Mouse (Mus musculus): ENCODE data around the gene Rab11fip3.

Gene Rab11fip3

DNA sequence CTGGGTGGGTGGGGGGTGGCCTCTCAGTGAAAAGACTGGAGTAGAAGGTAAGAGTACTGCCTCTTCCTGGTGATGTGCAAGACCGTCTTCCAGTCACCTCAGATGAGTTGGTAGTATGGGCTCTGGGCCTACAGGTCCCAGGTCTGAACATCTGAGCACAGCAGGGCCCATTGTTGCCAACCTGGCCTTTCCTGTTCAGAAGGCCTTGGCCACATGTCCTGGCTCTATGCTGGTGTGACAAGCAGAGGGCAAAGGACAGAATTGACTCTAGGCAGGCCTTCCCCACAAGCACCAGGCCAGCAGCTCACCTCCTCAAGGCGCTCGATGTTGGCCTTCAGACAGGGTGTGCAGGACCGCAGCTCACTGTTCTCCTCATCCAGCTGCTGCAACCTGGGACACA, 77.1 kb downstream of the Rab11fip3 start:
- DNase-seq (ENCODE audit: low spot score): no peak

DNA sequence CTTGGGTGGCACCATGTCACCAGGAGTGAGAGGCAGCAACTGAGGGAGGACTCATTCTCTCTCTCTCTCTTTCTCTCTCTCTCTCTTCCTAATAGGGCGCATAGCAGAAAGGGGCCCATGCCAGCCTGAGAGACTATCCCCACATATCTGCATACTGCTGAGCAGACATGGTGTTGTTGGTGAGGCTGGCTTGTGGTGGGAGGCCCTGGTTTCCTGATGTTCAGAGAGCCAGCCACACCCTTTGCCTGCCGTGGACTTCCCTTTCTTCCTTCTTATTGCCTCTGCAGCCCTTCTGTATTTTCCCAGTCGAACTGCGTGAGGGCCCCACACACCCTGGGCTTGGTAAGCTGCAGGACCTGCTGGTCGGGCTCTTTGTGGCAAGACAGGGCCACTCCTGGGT, 79.0 kb downstream of the Rab11fip3 start:
- no peak for DNase-seq (ENCODE audit: low spot score)

DNA sequence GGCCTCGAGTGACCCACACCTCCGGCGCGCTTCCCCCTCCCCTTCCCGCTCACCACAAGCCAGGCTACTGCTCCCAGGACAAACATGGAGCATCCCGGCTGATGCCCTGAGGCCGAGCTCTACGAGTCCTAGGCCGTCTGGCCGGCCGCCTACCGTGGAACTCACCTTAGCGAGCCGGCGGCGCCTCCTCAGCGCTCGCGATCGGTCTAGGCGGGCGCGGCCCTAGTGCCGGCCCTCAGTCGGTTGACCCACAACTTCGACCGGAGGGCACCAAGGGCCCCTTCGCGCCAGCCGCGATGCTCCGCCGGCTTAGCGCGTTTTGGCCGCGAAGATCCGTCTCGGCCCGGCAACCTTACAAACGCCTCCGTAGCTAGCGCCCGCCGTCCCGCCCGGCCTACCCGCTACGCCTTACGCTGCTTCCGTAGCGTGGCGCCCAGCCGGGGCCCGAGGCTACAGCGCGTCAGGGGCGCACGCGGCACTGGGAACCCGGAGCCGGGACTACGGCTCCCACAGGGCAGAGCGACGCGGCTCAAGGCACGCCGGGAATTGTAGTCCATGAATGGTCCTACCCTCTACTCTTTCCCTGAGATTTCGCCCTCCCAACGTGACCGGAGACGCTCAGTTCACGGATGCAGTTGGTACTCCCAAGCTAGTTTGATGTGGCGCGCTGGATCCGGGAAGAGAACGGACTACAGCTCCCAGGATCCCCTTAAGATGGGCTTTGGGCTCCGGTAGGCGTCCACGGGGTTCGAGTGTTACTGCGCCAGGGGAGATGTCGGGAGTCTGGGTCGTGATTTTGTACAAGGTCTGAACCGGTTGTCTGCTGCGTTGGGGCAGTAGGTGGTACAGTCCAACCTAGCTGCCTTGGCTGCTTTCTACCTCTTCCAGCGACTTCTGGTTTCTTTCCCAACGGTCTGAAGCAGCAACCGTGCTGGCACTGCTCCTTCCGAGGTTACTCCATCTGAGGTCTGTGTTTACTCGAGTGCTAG, 83.8 kb downstream of the Rab11fip3 start, which contains the start of gene Capn15:
TSS of gene Capn15 (minus strand) at position 491 of the 989 bp plus-strand sequence.
- DNase-seq (ENCODE audit: low spot score): peak; percentile 95

DNA sequence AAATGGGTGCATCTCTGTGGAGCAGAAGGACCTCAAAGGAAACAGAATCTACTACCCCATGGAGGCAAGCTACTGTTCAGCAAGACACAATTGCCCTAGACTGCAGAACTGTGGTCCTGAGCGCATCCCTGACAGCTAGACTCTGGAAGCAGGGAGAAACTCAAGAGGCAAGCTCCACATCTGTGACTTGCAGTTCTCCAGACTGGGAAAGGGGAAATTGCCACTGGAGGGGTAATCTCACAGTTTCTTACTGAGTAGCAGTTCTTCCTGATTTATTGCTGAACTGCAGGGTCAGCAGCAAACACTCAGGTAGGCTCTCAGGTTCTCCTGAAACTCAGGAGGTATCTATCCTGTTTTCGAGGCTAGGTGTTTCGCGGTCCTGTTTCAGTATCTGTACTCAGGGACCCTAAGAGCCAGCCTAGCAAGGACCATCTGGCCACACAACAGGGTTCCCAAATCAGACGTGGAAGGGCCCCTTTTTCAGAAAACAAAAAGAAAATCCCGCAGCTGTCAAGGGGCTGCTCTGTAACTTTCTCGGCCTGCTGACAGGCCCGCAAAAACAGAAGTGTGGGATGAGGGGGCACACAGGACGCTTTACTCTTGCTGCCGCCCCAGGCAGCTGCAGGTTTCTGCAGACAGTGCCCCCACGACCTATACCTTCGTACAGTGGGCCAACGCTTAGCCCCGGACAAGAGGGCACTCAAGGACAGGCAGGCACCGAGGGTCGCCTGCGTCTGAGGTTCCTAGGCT, 84.6 kb downstream of the Rab11fip3 start:
- DNase-seq (ENCODE audit: low spot score): no peak

DNA sequence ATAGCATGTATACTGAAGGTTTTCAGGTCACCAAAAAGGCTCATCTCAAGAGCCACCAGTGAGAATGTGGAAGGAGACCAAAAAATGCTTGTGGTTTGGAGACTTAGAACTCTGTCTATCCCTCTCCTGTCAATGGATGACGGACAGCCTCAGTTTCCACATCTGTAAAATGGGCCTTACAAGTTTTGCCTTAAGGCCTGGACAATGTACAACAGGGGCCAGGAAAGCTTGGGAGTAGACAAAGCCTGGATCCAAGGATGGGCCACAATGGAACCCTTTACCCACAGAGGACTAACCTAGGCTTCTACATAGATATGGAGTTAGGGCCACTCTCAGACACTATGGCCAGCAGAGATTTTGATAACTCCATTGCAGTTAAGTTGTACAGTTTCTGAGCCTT, 85.3 kb downstream of the Rab11fip3 start:
- no peak for DNase-seq (ENCODE audit: low spot score)

DNA sequence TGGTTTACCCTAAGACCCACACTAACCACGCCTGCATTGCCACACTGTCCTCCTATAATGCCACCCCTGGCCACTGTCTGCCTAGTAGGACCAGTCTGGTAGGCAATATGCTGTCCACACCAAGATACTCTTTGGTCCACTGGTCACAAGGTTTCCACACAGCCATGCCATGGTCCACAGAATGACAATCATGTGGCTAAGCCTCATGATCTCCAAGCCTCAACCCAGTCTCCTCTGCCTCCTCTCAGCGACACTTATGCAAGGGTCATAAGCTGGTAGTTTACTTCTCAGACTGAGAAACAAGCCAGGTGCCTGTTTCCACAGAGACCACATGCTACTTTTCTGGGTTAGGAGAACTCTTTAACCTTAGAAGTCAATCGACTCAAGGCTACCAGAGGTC, 86.4 kb downstream of the Rab11fip3 start:
- no peak for DNase-seq (ENCODE audit: low spot score)

DNA sequence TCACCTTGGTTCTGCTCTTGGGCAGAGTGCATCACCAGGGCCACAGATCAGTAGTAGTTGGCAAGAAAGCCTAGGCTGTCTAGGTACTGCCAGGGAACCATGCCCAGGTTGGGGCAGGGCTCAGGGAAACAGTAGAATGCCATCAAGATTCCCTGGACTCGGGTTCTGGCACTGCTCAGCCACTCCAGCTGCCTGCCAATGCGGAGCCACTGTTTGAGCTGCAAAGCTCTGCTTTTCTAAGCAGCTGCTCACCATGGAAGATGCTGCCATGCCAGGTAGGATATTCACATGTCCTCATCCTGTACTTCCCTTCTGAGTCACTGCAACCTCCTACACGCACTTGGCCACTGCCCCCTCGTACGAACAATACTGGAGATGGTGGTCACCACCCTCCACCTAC, 88.5 kb downstream of the Rab11fip3 start:
- DNase-seq (ENCODE audit: low spot score): no peak

DNA sequence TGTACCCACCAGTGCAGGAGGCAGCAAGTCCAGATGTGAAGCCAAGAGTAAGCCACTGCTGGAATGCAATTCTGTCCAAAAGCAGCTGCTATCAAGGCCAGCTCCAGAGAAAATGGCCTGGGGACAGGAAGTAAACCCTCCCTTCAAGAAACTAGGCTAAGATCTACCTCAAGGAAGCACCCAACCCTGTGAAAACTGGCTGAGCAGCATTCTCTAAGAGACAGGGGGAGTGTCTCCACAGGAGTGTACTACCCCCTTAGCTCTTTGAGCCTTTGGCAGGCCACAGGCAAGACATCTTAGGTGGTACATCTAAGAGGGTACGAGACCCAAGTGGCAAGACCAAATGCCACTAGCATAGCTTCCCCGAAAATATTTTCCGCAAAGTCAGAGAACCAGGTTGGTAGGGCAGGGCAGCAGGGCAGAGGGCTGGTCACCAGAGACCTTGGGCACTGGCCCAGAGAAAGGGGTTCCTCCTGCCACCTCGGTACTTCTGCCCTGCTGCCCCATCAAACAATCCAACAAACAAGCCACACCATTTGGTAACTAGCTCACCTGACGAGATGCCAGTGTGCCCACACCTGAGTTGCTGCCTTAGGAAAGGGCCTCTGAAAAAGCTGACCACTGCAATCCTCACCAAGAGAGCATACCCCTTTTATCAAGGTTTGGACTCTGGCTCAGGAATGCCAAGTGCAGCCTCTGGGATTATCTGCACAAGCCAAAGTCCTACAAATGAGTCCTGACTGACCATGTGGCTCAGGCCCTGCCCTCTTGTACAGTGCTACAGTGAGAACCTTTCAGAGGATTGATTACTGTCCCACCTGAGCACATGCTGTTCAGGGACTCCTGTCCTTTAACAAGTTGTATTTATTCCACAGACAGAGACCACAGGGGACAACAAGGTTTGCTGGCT, 89.3 kb downstream of the Rab11fip3 start:
- no peak for DNase-seq (ENCODE audit: low spot score)

DNA sequence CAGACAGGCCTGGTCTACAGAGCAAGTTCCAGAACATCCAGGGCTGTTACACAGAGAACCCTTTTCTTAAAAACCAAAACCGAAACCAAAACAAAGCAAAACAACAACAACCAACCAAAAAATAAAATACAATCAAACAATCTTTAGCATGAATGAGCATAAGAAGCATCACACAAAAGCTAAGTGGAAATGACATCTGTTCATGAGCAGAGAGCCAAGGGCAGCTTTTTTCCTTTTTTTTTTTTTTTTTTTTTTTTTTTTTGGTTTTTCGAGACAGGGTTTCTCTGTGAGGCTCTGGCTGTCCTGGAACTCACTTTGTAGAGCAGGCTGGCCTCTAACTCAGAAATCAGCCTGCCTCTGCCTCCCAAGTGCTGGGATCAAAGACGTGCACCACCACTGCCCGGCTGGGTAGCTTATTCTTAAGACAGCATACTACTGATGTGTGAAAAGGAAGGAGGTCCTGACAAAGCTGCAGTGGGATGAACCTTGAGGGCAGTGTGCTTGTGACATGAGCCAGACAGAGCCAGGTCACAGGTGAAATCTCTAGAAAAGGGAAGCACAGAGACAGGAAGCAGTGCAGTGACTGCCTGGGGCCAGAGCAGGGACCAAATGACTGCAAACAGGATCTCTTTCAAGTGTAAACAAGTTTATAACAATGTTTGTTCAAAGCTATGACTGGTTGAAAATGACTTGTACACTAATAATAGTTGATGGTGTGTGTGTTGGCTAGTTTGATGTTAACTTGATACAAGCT, 98.2 kb downstream of the Rab11fip3 start:
- DNase-seq (ENCODE audit: low spot score): no peak

DNA sequence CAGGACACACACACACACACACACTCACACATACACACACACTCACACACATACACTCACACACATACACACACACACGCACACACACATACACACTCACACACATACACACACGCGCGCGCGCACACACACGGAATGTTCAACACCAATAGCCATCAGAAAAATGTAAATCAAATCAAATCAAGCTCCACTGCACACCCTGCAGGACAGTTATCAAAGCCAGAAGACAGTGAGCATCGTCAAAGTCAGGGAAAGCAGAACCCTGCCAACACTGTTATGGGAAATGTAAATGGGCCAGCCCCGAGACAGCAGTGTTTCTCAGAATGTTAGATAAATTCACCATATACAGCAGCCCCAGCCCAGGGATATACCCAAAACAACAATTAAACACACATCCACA, 98.9 kb downstream of the Rab11fip3 start:
- DNase-seq (ENCODE audit: low spot score): no peak

DNA sequence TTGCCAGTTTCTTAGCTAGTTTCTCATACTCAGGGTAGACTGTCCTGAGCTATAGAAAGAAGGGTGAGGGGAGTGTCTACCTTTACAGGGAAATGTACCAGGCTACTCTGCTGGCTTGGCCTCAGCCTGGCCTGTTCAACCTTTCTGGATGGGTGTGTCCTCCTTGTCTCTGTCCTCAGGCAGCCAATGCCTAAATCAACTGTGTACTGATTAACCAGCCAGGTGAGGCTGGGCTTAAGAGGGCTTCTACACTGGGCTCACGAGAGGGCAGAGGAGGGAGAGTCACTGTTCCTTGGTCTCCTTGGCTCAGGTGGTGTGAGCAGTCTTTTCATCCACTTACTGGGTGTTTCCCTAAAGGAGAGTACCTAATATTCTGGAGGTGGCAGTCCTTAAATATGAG, 101.2 kb downstream of the Rab11fip3 start:
- no peak for DNase-seq (ENCODE audit: low spot score)

DNA sequence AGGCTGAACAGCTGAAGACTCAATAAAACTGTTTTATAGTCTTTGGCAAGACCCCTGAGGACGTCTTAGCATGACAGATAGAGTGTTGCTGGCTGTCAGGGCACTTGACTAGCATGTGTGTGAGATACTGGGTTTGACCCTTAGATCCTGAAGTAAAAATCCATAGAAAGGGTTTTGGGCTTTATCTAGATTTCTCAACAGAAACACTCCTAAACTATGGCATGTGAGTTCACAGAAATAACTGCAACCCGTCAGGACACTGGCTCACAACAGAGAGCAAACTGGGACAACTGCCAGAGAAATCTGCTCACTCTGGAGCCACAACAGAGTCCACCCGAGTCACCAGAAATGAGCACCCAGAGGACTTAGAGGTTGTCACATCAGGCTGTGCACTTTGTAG, 101.7 kb downstream of the Rab11fip3 start:
- DNase-seq (ENCODE audit: low spot score): no peak

DNA sequence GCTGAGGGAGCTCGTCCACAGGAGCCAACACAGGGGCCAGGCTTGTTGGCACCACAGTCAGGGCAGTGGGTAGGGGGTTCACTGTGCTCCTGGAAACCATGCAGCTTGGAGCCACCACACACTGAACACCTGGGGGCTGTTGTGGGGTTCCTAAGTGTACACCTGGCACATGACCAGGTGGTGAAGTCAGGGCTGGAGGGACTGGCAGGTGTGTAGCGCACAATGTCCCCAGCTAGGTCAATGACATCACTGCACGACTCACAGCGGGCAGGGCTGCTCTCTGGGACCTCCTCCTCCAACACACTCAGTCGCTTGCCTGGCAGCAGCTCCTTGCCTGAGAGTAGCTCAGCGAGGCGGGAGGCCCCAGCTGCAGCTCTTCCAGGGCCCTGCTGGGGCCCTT, 105.1 kb downstream of the Rab11fip3 start:
- no peak for DNase-seq (ENCODE audit: low spot score)

DNA sequence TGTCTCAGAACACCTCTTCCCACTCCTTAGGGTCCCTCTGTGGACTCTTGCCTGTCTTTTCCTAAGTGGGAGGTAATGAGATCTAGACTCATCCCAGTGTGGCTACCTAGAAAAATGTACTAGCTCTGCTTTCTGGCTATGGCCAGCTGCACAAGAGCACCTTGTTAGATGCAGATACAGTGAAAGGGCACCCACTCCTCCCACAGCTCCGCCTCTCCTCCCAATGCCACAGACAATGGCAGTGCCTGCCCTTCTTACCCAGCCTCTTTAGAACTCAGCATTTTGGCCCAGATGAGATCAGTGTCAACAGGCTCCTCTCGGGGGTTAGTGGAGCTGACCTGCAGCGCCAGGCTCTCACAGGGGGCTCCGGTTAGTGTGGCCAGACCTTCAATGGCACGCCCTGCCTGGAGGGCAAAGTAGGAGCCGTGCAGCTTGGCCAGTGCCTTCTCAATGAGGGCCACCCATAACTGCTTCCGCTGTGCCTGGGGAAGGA, 106.9 kb downstream of the Rab11fip3 start:
- DNase-seq (ENCODE audit: low spot score): no peak

DNA sequence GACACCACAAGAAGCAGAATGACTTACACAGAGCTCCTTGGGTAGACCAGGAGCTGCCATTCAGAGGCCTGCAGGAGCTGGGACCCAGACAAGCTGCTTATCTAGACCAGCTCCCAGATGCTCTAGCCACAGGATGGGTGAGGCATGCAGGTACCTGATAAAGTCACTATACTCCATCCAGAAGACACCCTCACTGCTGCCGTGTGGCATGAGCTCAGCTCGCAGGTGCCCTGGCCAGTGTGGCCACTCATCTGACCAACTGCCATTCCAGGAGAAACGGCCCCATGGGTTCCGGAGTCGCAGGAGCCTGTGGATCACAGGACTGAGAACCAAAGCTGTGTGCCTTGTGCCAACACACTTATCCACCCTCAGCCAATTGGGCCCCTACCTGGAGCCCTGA, 107.8 kb downstream of the Rab11fip3 start:
- DNase-seq (ENCODE audit: low spot score): no peak

DNA sequence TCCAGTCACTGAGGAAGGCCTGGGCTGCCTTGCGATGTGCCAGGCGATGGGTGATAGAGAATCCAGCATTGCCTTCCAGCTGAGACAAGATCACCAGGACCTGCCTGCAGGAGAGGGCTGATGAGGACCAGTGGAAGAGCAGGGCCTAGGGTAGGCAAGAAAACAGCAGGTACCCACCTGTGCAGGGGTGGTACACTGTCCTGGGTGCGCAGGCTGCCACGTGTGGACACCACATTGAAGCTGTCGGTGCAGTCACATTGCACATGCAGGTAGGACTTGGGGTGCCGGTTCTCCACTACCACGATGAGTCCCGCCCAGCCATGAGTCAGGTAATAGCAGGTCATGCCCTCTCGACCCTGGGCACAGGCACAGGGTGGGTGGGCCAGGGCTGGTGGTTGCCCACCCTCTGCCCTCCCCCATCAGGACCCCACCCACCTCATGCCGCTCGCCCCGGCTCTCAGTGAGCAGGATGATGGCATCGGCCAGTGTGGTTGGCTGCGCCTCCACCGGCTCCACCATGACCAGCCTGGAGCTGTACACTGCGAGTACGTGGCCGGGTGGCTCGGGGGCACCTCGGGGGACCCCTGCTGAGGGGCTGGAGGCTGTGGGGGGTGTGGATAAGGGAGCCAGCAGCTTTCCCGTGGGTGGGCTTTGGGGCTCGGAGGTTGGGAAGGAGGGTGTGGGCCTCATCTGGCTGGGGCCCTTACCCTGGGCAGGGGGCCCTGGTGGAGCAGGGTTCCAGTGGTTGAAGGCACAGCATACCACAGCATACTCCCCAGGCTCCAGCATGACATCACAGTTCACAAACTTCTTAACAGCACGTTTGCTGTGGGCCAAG, 109.5 kb downstream of the Rab11fip3 start:
- no peak for DNase-seq (ENCODE audit: low spot score)

DNA sequence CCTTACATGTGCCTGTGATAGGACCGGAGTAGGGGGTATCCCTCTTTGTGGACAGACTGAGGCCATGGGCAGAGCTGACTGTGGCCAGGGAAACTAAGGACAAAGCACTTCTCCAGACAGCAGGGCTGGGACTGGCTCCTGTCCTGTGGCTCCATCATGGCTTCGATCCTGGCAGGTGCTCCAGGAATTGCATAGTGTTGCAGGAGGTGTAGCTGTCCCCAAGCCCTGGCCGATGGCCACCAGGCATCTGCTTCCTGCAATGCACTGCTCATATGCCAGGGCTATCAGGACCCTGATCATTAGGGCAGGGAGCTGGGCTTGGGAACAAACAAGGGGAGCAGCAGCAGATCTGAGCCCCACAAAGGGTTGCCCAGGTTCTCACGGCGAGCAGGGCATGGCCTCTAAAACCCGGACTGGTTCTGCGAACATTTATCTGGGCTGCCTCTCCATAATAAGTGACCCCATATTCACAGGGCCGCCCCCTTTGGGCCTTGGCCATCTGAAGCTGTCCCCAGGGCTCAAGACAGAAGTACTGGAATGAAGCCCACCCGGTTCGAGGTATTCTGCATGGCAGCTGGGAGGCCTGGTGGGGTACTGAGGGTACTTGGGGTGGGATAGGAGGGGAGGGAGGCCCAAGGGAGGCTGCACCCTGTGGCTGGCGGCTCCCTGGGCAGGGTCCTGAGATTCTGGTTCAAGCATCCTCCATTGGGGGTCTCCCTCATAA, 110.4 kb downstream of the Rab11fip3 start:
- no peak for DNase-seq (ENCODE audit: low spot score)

DNA sequence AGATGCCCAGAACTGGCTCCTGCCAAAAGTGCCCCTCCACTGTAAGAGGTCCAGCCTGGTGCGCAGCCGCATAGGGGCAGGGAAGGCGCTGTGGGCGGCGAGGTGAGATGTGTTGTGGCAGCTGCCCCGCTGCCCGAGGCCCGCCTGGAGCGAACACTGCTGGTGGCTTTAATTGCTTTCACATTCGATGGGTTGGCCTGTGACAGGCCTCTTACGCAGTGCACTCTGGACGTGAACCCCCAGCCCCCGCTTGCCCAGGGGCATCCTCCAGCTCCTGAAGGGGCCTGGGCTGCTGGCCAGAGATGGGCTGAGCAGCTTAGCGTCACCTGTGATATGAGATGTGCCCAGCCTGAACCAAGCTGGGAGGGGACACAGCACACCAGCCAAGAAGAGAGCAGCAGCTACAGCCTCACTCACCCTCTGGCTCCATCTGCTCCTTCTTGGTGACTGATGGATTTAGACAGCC, 111.7 kb downstream of the Rab11fip3 start:
- DNase-seq (ENCODE audit: low spot score): no peak

DNA sequence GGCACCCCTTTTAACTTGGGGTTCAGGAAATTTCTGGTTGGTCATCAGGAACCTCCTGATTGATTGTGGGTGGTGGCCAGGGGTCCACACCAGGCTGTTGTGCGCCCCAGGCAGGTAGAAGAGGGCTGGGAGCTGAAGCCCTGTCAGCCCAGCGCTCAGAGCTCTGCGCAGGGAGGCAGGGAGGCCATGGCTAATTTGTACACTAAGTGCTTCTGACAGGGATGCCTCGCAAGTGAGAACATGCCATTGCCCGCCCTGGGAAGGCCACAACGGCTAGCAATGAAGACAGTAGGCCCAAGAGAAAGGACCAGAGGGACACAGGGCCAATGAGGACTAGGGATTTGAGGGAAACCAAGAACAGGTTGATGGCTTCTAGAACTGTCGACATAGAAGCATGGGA, 112.7 kb downstream of the Rab11fip3 start:
- no peak for DNase-seq (ENCODE audit: low spot score)

All from layer of hippocampus, adult 11-12 months (tissue).